Mouse (Mus musculus) gastrocnemius, adult 8-10 months (tissue): Measurements from ENCODE around the gene Itih4. TPM values are rescaled to one million over a fixed set of nuclear protein-coding genes. Genes with fewer than 3 reads are reported as not detected.

Experiments
- DNase-seq, 2 experiments: peaks; one replicate each; pipeline ENCODE4 v3.0.0; 2022; ENCODE audit warnings: low spot score in 2 of 2
- total RNA-seq, 4 experiments: library from RNA; stranded (reverse); gene quantifications; 2 replicates each; pipeline ENCODE4 v1.2.4; 2022

Gene Itih4
- total RNA-seq, 4 experiments from 2014 or later, result 0.48 TPM; not detected in 3

DNA sequence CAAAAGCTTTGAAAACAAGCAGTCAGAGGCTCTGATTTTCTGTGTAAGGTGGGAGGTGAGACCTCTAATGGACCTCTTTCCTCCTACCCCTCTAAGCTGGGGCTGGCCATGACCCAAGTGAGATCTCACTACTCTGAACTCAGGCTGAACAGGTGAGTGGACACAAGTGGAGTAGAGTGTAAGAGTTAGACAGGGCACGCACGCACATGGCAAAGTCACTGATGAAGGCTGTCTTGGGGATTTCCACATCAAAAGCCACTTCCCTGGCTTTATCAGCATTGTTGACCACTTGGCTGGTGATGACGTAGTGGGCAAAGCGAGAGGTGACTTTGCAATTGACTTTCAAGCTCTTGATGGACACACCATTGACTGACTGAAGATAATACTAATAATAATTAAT lies 56.0 kb downstream of the Itih4 start:
- no peak for DNase-seq

GRCm38 (mm10) chr14:30943038-30943437 lies 56.8 kb downstream of the Itih4 start, which contains the start of gene Itih1:
TSS of gene Itih1 (minus strand) at chr14:30943289.
- no peak for DNase-seq

- DNase-seq, result peak; percentile 37 to 44
These were observed 57.8 kb downstream of the Itih4 start for GRCm38 (mm10) chr14:30943860-30944674.

DNA sequence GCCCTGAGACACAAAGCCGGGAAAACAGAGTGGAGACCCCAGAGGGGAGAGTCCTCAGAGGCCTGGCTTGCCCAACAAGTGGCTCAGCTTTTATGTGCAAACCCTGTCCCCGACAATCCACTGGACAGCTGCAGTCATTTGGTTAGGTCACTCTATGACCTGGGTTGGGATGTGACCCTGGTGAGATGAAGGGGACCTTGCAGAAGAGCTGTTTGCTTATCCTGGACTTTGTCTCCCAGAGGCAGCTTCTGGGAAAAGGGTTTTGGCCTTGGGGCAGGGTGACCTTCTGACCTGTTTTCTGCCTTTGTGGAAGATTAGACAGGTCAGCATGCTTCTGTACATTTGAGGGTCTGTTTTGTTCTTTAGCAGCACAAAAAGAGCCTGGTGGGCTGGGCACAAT lies 58.5 kb downstream of the Itih4 start:
- DNase-seq, result no peak

- DNase-seq, result no peak
These were observed 63.7 kb downstream of the Itih4 start for GRCm38 (mm10) chr14:30949986-30950385.

- peak; percentile 90 to 95 for DNase-seq
These were observed 65.0 kb downstream of the Itih4 start, which contains the start of gene Nek4 for GRCm38 (mm10) chr14:30951154-30951825. TSS of gene Nek4 (plus strand) at chr14:30951377.

Other genes starting within 250 kb of the Itih4 start
- gene Rft1, start 232.1 kb upstream of the Itih4 start, total RNA-seq, result 1 to 10 TPM; 4.5 to 5.6 (median 4.9) TPM
- 10 to 100 TPM; 10.7 to 13.0 (median 12.2) TPM for gene Sfmbt1, start 171.6 kb upstream of the Itih4 start, total RNA-seq
- 10 to 100 TPM in 1 of 4 experiments, 1 to 10 TPM in 3; 6.3 to 10.6 (median 7.2) TPM for gene Tmem110, start 60.9 kb upstream of the Itih4 start, total RNA-seq
- 100 to 1,000 TPM in 1 of 4 experiments, 10 to 100 TPM in 3; 54.5 to 111 (median 61.6) TPM for gene Mustn1, start 7.3 kb upstream of the Itih4 start, total RNA-seq
- gene Itih3, start 37.3 kb downstream of the Itih4 start, total RNA-seq, result under 1 TPM in 3 of 4 experiments, not detected in 1; 0.15 to 0.51 (median 0.40) TPM
- gene Itih1, start 56.8 kb downstream of the Itih4 start, total RNA-seq, result under 1 TPM in 1 of 4 experiments, not detected in 3; 0.11 TPM
- gene Nek4, start 64.9 kb downstream of the Itih4 start, total RNA-seq, result 1 to 10 TPM; 3.5 to 4.5 (median 4.0) TPM
- 10 to 100 TPM; 10.6 to 12.5 (median 11.8) TPM for gene Glt8d1, start 114.9 kb downstream of the Itih4 start, total RNA-seq
- 100 to 1,000 TPM; 121 to 132 (median 130) TPM for gene Spcs1, start 115.2 kb downstream of the Itih4 start, total RNA-seq
- gene Pbrm1, start 132.7 kb downstream of the Itih4 start, total RNA-seq, result 10 to 100 TPM; 38.3 to 45.6 (median 39.8) TPM
- 10 to 100 TPM; 25.7 to 35.9 (median 30.8) TPM for gene Gnl3, start 132.7 kb downstream of the Itih4 start, total RNA-seq
- gene Smim4, start 242.5 kb downstream of the Itih4 start, total RNA-seq, result 10 to 100 TPM; 26.8 to 40.5 (median 34.1) TPM
- 1 to 10 TPM in 1 of 4 experiments, under 1 TPM in 3; 0.32 to 1.1 (median 0.74) TPM for gene Nt5dc2, start 244.6 kb downstream of the Itih4 start, total RNA-seq